Mouse (Mus musculus): ENCODE data around the gene Oas1c.

Oas1c gene

GRCm38 (mm10) chr5:120782446-120782845 is 29.9 kb downstream of the Oas1c start:
- in situ Hi-C loops (cut with MboI, MseI): no loop called here

DNA sequence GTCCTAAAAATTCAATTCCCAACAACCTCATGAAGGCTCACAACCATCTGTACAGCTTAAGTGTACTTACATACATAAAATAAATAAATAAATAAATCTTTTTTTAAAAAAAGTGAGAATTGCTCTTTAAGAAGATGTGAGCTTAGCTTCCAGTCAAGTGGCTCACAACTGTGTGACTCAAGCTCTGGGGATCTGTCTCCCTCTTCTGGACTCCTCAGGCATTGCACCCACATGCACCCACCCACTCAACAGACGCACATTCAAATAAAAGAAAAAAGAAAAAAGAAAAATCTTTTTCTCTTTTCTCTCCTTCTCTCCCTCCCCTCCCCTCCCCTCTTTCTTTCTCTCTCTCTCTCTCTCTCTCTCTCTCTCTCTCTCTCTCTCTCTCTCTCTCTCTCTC is 30.7 kb downstream of the Oas1c start:
- in situ Hi-C loops (cut with MboI, MseI): no loop called here

GRCm38 (mm10) chr5:120779922-120780321 is 32.4 kb downstream of the Oas1c start:
- in situ Hi-C loops (cut with MboI, MseI): no loop called here

DNA sequence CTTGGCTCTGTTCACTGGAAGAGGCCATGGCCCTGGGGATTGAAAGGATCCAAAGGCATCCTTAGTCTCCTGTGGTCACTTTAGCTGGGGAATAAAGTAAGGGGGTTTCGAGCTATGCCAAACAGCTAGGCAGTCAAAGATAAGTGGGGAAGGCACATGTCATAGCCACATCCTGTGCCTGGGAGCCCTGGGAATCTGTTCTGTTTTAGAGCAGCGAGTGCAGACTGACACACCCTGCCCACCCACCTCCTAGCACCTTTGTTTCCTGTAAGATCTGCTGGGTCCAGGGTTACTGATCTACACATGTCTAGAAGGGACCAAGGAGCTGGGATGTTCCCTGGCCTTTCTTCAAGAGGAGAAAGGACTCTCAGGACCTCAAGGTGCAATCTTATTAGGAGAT is 33.4 kb downstream of the Oas1c start:
- in situ Hi-C loops (cut with MboI, MseI): no loop called here

DNA sequence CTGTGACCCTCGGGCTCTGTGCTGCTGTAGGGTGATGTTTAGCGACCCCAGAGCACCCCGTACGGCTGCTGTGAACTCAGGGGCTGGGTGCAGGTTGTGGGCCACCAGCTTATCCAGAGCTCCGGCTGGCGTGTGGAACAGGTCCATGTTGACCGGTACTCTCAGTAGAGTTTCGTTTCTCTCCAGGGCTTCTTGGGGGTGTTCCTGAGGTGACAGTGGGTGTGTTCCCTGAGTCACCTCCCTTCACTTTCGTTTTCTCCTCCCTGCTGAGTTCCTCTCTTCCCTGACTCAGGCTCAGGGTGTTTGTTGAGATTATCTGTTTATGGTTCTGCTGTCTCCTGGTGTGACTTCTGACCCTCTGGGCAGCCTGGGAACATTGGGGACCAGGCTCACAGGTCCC is 34.8 kb downstream of the Oas1c start, which contains the start of gene Oas3:
Gene Oas3, minus strand, starts transcription at position 184 of the 400 bp plus-strand sequence.
- in situ Hi-C loops (cut with MboI, MseI): no loop called here

DNA sequence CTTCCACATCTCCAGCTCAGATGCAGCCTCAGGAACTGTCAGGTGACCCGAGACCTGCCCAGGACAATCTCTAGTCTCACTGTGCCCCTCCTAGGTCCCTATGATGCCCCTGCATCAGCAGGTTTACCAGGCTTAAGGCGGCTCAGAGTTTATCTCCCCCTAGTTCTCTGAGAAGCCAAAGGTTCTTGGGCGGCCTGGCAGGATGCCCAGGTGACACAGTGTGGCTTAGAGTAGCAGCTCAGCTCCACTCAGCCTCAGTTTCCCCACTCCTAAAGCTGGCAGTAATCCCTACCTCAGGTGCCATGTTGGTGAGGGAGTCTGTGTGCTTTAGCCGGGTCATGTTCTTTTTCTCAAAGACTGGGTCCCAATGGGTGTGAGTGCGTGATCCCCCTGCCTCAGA is 35.5 kb downstream of the Oas1c start:
- in situ Hi-C loops (cut with MboI, MseI): no loop called here

- in situ Hi-C loops (cut with MboI, MseI): no loop called here
These were observed 36.9 kb downstream of the Oas1c start for GRCm38 (mm10) chr5:120775287-120775985.

DNA sequence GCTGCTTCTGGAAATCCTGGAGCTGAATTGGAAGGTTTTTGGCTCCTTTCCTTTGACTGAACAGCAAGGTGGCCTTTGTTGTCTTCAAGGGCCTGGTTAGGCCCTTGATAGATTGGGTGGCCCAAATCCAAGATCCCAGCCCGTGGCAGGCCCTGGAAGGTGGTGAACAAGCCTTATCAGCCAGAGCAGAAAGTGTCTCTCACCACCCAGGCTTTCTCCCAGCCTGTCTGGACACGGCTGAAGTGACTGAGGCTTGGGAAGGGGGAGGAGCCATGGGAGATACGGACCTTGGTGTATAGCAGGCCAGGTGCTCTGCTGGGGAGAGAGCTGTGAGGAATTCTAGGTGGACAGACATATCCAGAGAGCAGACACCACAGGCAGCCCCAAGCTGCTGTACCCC is 42.9 kb downstream of the Oas1c start:
- in situ Hi-C loops (cut with MboI, MseI): no loop called here

DNA sequence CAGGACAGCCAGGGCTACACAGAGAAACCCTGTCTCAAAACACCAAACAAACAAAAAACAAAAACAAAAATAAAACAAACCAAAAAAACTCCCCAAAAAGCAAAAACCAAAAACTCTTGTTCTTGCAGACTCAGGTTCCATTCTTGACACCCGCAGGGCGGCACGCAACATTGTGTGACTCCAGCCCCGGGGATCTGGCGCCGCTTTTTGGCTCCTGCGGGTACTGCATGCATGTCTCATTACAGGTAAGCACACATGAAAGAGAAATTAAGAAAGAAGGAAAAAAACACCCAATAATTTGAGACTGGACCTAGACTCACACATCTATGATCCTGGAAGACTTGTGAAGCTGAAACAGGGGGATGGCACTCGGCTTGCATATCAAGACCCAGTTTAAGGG is 47.3 kb downstream of the Oas1c start:
- in situ Hi-C loops (cut with MboI, MseI): no loop called here

DNA sequence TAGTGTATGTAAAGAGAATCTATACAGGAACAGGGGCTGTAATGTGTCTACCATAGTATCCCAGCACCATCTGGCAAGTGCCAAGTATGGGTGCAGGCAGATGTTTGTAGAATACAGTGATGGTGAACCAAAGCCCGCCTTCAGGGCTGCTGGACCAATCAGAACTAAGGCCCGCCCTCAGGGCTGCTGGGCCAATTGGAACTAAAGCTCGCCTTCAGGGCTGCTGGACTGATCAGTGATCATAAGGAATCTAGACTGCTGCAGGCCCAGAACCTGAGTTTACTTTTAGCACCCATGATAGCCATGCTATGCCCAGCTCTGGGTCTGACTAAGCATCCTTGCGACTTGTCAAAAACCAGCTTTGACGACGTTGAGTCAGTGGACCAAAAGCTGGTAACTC is 50.4 kb downstream of the Oas1c start:
- in situ Hi-C loops (cut with MboI, MseI): no loop called here

DNA sequence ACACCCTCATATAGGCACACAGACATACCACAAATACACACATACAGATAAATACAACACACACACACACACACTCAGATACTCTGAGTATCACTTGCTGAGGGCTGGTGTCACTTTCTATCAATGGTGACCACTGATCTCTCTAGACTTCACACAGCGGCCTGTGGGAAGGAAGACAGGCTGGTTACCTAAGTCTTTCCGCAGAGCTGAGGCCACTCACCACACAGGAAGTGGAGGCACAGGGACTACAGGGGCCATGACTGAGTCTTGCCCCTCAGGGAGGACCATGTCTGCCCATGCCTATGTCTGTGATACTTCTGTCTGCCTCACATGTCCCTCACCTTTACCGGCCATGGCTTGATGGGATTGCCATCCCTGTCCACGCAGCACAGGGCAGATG is 58.1 kb downstream of the Oas1c start:
- in situ Hi-C loops (cut with MboI, MseI): no loop called here

DNA sequence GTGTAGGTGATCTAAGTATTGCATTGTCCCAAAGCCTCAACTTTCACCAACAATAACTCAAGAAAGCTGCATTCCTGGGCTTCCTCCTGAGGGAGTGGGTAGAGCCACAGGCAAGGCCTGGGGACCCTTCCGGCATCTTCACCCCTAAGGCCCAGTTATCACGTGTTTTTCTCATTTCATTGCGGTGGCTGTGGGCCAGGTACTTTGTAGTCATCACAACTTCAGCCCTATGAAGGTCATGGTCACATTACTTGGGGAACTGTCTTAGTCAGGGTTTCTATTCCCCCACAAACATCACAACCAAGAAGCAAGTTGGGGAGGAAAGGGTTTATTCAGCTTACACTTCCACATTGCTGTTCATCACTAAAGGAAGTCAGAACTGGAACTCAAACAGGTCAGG is 59.5 kb downstream of the Oas1c start:
- in situ Hi-C loops (cut with MboI, MseI): no loop called here

- in situ Hi-C loops (cut with MboI, MseI): no loop called here
These were observed 61.1 kb downstream of the Oas1c start for GRCm38 (mm10) chr5:120751206-120751605.
